Comparison of ENCODE assay signal across 25 mouse cellular contexts in the genomic region with DNA sequence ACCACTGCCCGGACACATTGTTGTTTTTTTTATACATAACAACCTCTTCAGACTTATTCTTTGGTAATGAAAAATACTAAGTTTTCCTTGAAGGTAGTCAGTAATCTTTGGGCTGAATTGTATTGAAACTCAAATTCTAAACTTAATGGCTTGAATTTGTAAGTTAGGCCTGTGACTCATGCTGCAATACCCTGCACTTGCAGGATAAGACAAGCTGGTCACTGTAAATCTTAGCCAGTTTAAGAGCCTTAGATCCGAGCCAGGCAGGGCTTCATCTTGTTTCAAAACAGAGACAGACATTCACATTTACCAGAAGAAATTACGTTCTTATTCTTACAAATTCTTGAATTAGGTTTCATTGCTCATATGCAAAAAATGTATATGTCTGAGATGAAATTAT.
"Had no signal": no experiment of that assay in that cellular context is flagged by ENCODE, and none has a peak within 500 bp of the region (broad histone marks: within the 10 kb centered on the region; RNA-seq: fewer than 3 reads in every experiment).

No protein-coding gene starts in this region.

- H3K27me3 ChIP-seq: embryonic facial prominence, embryonic 12.5 days; embryonic facial prominence, embryonic 13.5 days; embryonic facial prominence, embryonic 15.5 days; forebrain, embryonic 12.5 days; forebrain, embryonic 13.5 days; forebrain, embryonic 15.5 days had no signal

- DNase-seq: cerebellum, adult 9-10 months; cerebellum, adult 9-11 months; cerebellum, postnatal 10 days; cerebellum, postnatal 14 days; cerebellum, postnatal 25 days; cerebellum, postnatal 36 days; embryo, embryonic 11 days; forebrain, postnatal 0 days; gastrocnemius, adult 2 months; gastrocnemius, postnatal 10 days; gastrocnemius, postnatal 14 days; gastrocnemius, postnatal 25 days; gastrocnemius, postnatal 36 days; heart, adult 11 months; heart, adult 18-20 months; heart, adult 2 months had no signal

- H3K36me3 ChIP-seq: embryonic facial prominence, embryonic 10.5 days; embryonic facial prominence, embryonic 12.5 days; embryonic facial prominence, embryonic 13.5 days; embryonic facial prominence, embryonic 15.5 days; forebrain, embryonic 10.5 days; forebrain, embryonic 12.5 days; forebrain, embryonic 15.5 days had no signal

- H3K4me2 ChIP-seq: embryonic facial prominence, embryonic 12.5 days; embryonic facial prominence, embryonic 13.5 days; embryonic facial prominence, embryonic 15.5 days; forebrain, embryonic 12.5 days; forebrain, embryonic 13.5 days; forebrain, embryonic 15.5 days had no signal

- H3K4me3 ChIP-seq: embryonic facial prominence, embryonic 10.5 days; embryonic facial prominence, embryonic 12.5 days; embryonic facial prominence, embryonic 13.5 days; embryonic facial prominence, embryonic 15.5 days; erythroblast, embryonic 14.5 days; forebrain, embryonic 10.5 days; forebrain, embryonic 12.5 days; forebrain, embryonic 13.5 days; forebrain, embryonic 15.5 days; gastrocnemius, adult 2 months; heart, adult 2 months had no signal
